Mouse (Mus musculus): Measurements from ENCODE around the gene C2cd3. TPM values are rescaled to one million over a fixed set of nuclear protein-coding genes. Genes with fewer than 3 reads are reported as not detected.
A peak's percentile ranks its signal among the peaks of the same experiment; 100 is the strongest.

C2cd3 gene
- total and polyA plus RNA-seq, 2 experiments from 2014 or later: 8.1 to 26.6 TPM

- ATAC-seq (ENCODE audit: low FRiP score): no peak
- no peaks in the 10 kb centered on the region for H3K36me3 ChIP-seq (ENCODE audit: insufficient read depth, low read length)
- H3K27ac ChIP-seq (ENCODE audit: low read depth, low read length): no peak overlapping the region
- H3K4me1 ChIP-seq (ENCODE audit: insufficient read depth, low read length): no peaks in the 10 kb centered on the region
- H3K9me3 ChIP-seq (ENCODE audit: low read length): no peaks in the 10 kb centered on the region
- no peak overlapping the region for H3K4me3 ChIP-seq (ENCODE audit: low read depth, low read length)
- DNase-seq (ENCODE audit: low spot score): no peak
- H3K9ac ChIP-seq (replicated peaks; ENCODE audit: low read length, poor library complexity, severe bottlenecking): no peak overlapping the region
- TF ChIP-seq CTCF (IDR thresholded peaks at IDR 0.05): no peak
- no peaks in the 10 kb centered on the region for H3K27me3 ChIP-seq (ENCODE audit: insufficient read depth, low read length)
- 73% methylated on average over 6 of the region's 6 CpGs for WGBS
- no peak overlapping the region for H3K4me2 ChIP-seq (ENCODE audit: low read depth, low read length, poor library complexity, severe bottlenecking)
Observed at GRCm38 (mm10) chr7:100364888-100365287, 7.1 kb upstream of the C2cd3 start.

- Histone ChIP-seq H3K4me2 (ENCODE audit: low read depth, low read length, poor library complexity, severe bottlenecking) (peak overlapping the region; percentile 60), H3K4me1 (ENCODE audit: insufficient read depth, low read length) (peaks cover 9% of the 10 kb centered on the region; the same call in 1 of the 2 replicates), H3K27me3 (ENCODE audit: insufficient read depth, low read length) (no peaks in the 10 kb centered on the region), H3K27ac (ENCODE audit: low read depth, low read length) (peak overlapping the region; percentile 59), H3K4me3 (ENCODE audit: low read depth, low read length) (peak overlapping the region; percentile 81), H3K36me3 (ENCODE audit: insufficient read depth, low read length) (no peaks in the 10 kb centered on the region; the same call in 1 of the 2 replicates), H3K9ac (replicated peaks; ENCODE audit: low read length, poor library complexity, severe bottlenecking) (peak overlapping the region; percentile 55), H3K9me3 (ENCODE audit: low read length) (no peaks in the 10 kb centered on the region)
- DNase-seq (ENCODE audit: low spot score) (no peak), ATAC-seq (ENCODE audit: low FRiP score) (no peak)
- WGBS: 6% methylated on average over 17 of the region's 17 CpGs
- no peak for TF ChIP-seq CTCF (IDR thresholded peaks at IDR 0.05)
Observed at GRCm38 (mm10) chr7:100372452-100372980, 483 bp downstream of the C2cd3 start.

- no peak for ATAC-seq (ENCODE audit: low FRiP score)
- peaks cover 21% of the 10 kb centered on the region for H3K36me3 ChIP-seq (ENCODE audit: insufficient read depth, low read length)
- no peaks in the 10 kb centered on the region for H3K4me1 ChIP-seq (ENCODE audit: insufficient read depth, low read length)
- no peak for DNase-seq (ENCODE audit: low spot score)
- H3K27me3 ChIP-seq (ENCODE audit: insufficient read depth, low read length): no peaks in the 10 kb centered on the region
- H3K9me3 ChIP-seq (ENCODE audit: low read length): no peaks in the 10 kb centered on the region
- no peak for TF ChIP-seq CTCF (IDR thresholded peaks at IDR 0.05)
- H3K4me3 ChIP-seq (ENCODE audit: low read depth, low read length): no peak overlapping the region
- no peak overlapping the region for H3K9ac ChIP-seq (replicated peaks; ENCODE audit: low read length, poor library complexity, severe bottlenecking)
- H3K4me2 ChIP-seq (ENCODE audit: low read depth, low read length, poor library complexity, severe bottlenecking): no peak overlapping the region
- WGBS: 87% methylated on average over 2 of the region's 2 CpGs
- H3K27ac ChIP-seq (ENCODE audit: low read depth, low read length): no peak overlapping the region
Observed at GRCm38 (mm10) chr7:100378257-100378656, 6.2 kb downstream of the C2cd3 start.

- Histone ChIP-seq H3K9ac (replicated peaks; ENCODE audit: low read length, poor library complexity, severe bottlenecking) (no peak overlapping the region), H3K9me3 (ENCODE audit: low read length) (no peaks in the 10 kb centered on the region), H3K27me3 (ENCODE audit: insufficient read depth, low read length) (no peaks in the 10 kb centered on the region), H3K27ac (ENCODE audit: low read depth, low read length) (no peak overlapping the region), H3K4me3 (ENCODE audit: low read depth, low read length) (no peak overlapping the region), H3K4me1 (ENCODE audit: insufficient read depth, low read length) (no peaks in the 10 kb centered on the region), H3K36me3 (ENCODE audit: insufficient read depth, low read length) (peaks cover 21% of the 10 kb centered on the region), H3K4me2 (ENCODE audit: low read depth, low read length, poor library complexity, severe bottlenecking) (no peak overlapping the region)
- DNase-seq (ENCODE audit: low spot score) (no peak), ATAC-seq (ENCODE audit: low FRiP score) (no peak)
- TF ChIP-seq CTCF (IDR thresholded peaks at IDR 0.05): no peak
Observed at GRCm38 (mm10) chr7:100381161-100381560, 9.1 kb downstream of the C2cd3 start.

GRCm38 (mm10) chr7:100383207-100383606 lies 11.2 kb downstream of the C2cd3 start:
- no peaks in the 10 kb centered on the region for H3K9me3 ChIP-seq (ENCODE audit: low read length)
- DNase-seq (ENCODE audit: low spot score) (no peak), ATAC-seq (ENCODE audit: low FRiP score) (no peak)
- H3K36me3 ChIP-seq (ENCODE audit: insufficient read depth, low read length): peaks cover 16% of the 10 kb centered on the region
- H3K27me3 ChIP-seq (ENCODE audit: insufficient read depth, low read length): no peaks in the 10 kb centered on the region
- no peak overlapping the region for H3K4me3 ChIP-seq (ENCODE audit: low read depth, low read length)
- no peaks in the 10 kb centered on the region for H3K4me1 ChIP-seq (ENCODE audit: insufficient read depth, low read length)
- no peak overlapping the region for H3K27ac ChIP-seq (ENCODE audit: low read depth, low read length)
- TF ChIP-seq CTCF (IDR thresholded peaks at IDR 0.05): no peak
- 84% methylated on average over 2 of the region's 2 CpGs for WGBS
- H3K9ac ChIP-seq (replicated peaks; ENCODE audit: low read length, poor library complexity, severe bottlenecking): no peak overlapping the region
- no peak overlapping the region for H3K4me2 ChIP-seq (ENCODE audit: low read depth, low read length, poor library complexity, severe bottlenecking)

GRCm38 (mm10) chr7:100388174-100388573 lies 16.1 kb downstream of the C2cd3 start:
- no peaks in the 10 kb centered on the region for H3K27me3 ChIP-seq (ENCODE audit: insufficient read depth, low read length)
- ATAC-seq (ENCODE audit: low FRiP score): no peak
- no peak overlapping the region for H3K4me3 ChIP-seq (ENCODE audit: low read depth, low read length)
- peaks cover 22% of the 10 kb centered on the region for H3K36me3 ChIP-seq (ENCODE audit: insufficient read depth, low read length)
- TF ChIP-seq CTCF (IDR thresholded peaks at IDR 0.05): no peak
- DNase-seq (ENCODE audit: low spot score): no peak
- 94% methylated on average over 2 of the region's 2 CpGs for WGBS
- no peak overlapping the region for H3K27ac ChIP-seq (ENCODE audit: low read depth, low read length)
- H3K9me3 ChIP-seq (ENCODE audit: low read length): no peaks in the 10 kb centered on the region
- H3K4me1 ChIP-seq (ENCODE audit: insufficient read depth, low read length): no peaks in the 10 kb centered on the region
- H3K4me2 ChIP-seq (ENCODE audit: low read depth, low read length, poor library complexity, severe bottlenecking): no peak overlapping the region
- H3K9ac ChIP-seq (replicated peaks; ENCODE audit: low read length, poor library complexity, severe bottlenecking): no peak overlapping the region
